Mouse (Mus musculus): ENCODE measurements at regions not wholly inside any gene's neighbourhood (a gene's known extent, or its start where the extent isn't known, plus 50 kb on each side); places are given as distances from the start of the nearest gene placed in this dataset.

DNA sequence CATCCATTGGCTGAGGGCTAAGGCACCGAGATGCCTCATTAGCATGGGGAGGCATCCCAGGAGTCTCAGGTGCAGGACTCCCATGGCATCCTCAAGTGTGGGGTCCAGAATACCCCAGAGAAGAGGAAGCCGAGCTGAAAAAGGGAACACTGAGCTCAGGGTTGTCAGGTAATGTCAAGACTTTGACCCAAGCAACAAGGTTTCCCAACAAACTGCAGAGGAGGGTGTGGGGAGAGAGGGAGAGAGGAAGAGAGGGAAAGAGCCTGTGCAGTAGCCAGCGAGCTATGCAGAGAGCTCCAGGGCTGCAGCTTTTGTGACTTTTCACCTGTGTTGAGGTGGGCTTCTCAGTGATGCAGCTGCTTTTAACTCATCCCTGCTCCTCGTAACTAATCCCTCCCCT lies 85.7 kb upstream of the Prok2 start:
- no peak for ATAC-seq

DNA sequence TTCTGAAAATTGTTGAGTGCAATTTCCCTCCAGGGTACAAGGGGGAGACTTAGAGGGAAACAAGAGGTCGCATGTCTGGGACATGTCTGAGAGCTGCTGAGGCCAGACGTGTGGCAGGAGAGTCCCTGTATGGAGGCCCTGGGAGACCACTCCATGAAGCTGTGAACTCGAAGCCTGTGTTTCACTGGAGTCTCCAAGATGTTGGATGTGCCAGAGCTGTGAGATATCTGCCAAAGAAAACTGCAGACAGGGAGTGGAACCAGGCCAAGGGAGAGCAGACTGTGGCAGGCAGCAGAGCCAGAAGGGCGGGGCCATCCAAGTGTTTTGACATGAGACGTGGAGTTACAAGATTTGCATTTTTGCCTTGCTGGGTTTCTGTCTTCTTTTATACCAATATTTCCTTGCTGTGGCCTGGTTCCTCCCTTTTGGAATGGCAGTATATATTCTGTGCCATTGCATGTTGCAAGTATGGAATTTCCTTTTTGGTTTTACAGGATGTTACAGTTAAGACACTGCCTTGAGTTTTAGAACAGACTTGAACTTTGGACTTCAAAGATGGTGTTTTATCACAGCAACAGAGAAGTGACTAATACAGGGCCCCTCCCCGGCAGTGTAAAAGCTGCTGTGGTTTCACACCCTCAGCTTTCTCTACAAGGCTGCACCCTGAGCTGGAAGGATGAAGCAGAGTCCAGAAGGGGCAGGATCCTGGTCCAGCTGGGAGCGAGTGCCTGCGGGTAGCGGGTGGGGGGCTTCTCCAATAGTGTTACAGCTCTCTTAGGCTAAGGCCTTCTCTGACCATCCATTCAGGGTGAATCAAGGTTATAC lies 85.0 kb upstream of the Prok2 start:
- ATAC-seq: no peak

DNA sequence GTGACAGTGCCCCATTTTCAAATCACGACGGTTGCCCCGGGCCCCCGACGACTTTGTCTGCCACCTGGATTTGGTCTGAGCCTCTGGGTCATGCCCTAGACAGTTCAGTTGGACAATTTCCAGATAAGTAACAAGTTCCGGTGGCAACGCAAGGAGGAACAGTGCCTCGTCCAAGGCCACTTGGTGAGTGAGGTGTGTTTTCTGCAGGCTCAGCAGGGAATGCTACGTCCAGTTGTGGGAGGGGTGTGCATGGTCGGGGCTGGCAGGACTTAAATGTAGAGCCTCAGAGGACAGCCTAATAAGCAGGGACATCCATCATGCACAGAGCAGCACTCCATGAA lies 78.7 kb upstream of the Prok2 start:
- ATAC-seq: no peak

DNA sequence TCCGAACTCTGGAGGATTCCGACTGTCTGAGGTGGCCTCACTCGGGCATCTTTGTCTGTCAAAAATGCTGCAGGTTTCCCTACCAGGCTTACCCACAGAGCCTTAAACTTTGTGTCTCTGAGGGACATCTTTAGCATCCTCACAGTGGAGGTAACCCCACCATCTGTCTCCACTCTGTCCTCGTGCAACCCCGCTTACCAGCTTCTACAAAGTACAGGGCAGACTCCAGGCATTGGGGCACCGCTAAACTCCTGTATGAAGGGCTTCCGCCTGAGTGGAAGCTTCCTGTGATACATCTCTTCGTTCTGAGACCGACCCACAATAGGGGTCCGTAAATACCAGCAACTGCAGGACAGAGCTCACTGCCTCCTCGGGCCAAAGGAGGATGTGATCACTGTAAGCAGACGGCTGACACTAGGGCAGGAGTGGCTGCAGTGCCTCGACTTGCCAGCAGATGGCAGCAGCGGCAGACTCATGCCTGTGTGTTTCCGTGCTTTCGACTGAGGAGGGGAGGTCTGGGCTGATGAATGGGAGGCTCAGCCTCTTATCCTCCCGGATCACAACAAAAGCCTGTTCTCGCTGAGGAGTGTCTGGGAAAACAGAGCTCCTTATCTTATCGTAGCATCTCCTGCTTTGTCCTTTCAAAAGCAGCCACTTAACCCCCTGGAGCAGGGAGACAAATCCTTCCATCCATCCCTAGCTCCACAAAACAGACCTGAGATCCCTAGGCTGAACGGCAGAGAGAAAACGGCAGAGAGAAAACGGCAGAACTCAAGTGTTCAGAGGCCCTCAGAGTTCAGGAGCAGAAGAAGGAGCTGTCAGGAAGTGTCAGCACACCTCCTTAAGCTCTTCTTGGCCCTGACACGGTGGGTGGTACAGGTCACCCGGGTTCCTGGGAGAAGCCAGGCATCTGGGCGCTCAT lies 78.1 kb upstream of the Prok2 start:
- ATAC-seq: peak; percentile 68

DNA sequence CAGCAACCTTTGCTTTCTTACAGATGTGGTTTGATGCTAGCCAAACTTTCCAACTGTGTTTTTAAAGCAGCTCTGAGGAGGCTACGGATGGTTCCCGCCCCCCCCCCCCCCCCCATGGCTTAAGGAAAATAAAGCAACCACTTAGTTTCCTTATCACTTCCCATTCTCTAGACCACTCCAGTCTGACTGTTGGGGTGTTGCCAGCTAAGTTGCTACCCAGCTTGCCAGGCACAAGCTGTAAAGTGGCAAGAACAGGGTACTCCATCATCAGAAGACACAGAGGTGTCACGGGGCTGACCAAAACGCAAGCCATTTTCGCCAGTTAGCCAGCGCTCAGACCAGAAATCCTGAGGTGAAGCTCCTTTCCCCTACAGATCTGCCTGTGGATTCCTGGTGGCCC lies 74.7 kb upstream of the Prok2 start:
- ATAC-seq: no peak

DNA sequence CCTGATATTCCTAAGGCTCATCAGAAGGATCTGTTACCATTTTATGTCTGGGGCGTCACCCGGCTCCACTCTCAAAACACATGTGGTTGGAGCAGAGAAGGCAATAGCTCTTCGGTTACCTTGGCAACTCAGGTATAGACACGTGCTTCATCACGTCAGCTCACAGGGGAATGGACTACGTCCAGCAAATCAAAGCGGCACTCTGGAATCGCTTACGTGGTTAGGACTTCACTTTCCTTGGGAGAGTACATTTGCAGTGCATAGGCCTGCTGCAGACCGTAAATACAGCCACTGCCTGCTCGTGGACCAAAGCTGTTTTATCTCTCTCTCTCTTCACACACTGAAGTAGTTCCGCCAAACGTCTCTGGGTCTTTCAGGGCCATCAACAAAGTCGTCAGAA lies 74.1 kb upstream of the Prok2 start:
- ATAC-seq: no peak

DNA sequence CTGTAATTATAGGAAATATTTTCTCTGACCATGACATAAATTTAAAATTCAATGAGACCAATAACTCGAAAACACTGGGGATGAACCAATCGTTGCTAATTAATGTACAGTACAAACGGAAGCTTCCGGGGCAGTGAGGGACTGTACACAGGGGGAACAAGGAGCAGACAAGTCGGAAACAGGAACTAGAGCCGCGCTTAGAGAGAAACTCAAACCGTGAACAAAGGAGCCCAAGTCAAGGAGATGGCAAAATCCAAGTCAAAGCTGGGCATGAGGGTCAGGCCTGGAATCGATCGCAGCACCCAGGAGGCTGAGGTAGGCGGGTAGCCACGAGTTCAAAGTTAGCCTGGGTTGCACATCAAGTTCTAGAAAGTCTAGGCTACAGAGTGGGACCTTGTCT lies 70.2 kb upstream of the Prok2 start:
- ATAC-seq: no peak

DNA sequence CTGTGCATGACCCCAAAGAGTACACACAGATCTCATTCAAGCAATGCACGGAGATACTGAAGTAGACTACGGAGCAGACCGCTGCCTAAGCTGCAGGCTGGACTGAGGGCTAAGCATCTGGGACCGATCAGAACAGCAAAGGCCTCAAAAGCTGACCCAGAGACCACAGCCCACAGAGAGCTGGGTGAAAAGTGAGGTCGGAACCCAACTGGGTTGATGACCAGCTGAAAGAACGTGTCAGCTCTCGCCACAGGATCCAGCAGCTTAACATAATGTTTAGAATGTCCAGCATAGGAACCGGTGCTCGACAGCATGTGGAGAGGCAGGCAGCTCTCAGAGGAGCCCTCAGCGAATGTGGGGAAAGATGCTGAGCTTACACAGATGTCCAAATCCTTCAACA lies 67.4 kb upstream of the Prok2 start:
- ATAC-seq: no peak

DNA sequence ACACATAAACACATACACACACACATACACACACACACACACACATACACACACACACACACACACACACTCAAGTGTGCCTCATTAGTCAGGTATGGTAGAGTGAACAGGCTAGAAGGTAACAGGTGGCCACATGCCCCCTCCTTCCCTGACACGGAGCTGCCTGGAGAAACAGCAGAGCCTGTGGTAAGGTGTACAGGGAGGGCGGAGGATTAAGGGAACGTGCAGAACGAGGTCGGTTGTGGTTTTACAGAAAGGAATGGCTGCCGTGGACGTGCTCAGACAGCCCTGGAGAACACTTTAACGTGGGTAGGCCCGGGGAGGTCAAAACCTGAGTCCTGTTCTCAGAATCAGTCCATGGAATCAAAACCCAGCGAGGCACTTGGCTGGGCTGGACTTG lies 66.2 kb upstream of the Prok2 start:
- ATAC-seq: no peak

DNA sequence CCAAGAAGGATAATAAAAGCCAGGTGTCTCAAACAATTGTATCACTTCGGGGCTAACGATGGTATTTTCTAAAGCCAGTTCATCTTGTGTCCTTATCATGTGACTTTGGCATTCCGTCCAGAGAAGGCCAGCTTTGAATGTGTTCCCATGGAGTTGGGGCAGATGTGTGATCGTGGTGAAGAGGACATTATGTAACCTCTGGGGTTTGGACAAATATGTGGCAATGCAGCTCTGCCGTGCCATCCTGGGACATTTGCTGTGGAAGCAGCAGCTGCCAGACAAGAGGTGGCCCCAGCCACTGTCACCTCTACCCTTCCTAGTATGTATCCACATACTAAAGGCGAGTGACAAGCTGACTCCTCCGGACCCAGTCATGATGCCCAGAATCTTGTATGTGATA lies 60.8 kb upstream of the Prok2 start:
- no peak for ATAC-seq

DNA sequence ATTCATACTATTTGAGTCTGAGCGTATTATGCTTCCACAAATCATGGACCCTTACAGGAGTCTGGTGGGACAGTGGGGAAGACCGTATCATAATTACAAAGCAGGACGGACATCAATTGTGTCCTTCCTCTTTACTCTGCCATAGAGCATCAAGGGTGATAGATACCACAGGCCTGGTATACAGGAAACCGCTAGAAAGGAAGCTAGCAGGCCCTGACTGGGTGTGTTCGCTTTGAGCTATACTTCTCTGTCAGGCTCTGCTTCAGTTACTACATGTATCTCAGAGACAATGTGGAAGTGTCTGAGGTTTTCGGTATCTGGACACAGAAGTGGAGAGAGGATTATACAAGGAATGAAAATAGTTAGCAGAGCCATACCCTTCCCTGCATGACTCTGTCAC lies 59.0 kb upstream of the Prok2 start:
- no peak for ATAC-seq

DNA sequence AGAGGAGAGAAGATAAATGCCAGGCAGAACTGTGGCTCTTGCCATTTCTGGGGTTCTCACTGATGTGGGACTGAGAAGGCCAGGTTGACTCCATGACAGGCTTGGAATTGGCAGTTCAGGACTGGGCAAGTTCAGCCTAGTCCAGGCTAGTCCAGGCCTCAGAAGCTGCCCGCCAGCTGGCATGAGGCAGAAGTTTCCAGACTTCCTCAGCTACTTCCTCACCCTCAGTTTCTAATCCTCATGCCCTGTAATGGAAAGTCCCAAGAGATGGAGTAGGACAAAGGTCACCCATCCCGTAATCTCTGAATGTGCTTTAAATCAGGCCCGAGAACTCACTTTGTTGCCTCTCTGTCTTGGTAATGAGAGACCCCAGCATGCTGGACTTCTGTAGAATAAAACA lies 58.6 kb upstream of the Prok2 start:
- ATAC-seq: no peak

DNA sequence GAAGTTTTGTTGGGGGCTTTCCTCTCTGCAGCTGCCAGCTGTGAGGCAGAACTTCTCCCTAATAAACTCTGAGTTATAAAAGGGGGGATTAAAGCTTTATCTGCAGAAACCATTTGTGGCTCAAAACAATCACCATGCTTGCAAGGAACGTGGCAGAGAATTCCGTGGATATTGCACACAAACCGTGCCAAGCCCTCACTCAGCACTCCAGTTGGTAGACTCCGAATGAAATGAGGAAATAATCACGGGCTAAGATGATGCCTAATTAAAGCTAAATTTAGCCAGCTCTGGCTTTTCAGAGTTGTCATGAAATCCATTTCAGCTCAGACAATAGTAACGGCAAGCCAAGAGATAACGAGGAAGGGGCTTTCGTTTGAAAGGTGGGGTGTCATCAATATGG lies 58.1 kb upstream of the Prok2 start:
- ATAC-seq: no peak

DNA sequence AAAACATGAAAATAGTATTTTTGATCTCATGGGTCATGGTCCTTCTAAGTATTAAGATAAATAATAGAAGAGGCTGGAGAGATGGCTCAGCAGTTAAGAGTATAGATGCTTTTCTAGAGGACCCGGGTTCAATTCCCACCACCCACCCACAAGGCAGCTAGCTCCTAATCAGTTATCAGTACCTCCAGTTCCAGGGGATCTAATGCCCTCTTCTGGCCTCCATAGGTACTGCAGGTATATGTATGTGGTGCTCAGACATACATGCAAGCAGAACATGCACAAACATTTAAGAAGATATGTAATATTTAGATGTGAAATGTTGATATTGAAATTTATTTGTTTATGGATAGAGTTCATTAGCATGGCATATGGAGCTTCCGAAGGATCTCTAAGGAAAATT lies 56.8 kb upstream of the Prok2 start:
- ATAC-seq: no peak

Measured in CD4-positive, CD25-positive, alpha-beta regulatory T cell, adult 4 months (primary cell).